In genomic region chr1:171294298-171295062, GRCm38 (mm10) we compare ENCODE assay signal across 8 mouse cellular contexts. TPM values are rescaled to one million over a fixed set of nuclear protein-coding genes. Genes with fewer than 3 reads are reported as not detected.
DNase-seq lines count a peak whose midpoint lies in the region; ATAC-seq and TF ChIP-seq lines count a peak whose summit lies in the region.

TSS of gene Ufc1 (minus strand) at chr1:171295024.

- peak; percentile 95 for DNase-seq in midbrain, postnatal 0 days (ENCODE audit: low spot score)
- peak; percentile 86 to 90 for DNase-seq in spleen, postnatal 10 days (ENCODE audit: low spot score in 2 of 2)

- H3K79me2 ChIP-seq in C2C12 (ENCODE audit: control insufficient read depth, insufficient read depth), result peaks cover 42% of the 10 kb centered on the region

- peaks cover 2% of the 10 kb centered on the region; the same call in 1 of the 2 replicates for H3K4me1 ChIP-seq in bone marrow macrophage, adult 2 months (ENCODE audit: control insufficient read depth, insufficient read depth, low read length)
- H3K4me1 ChIP-seq in heart, embryonic 11.5 days (ENCODE audit: control insufficient read depth, insufficient read depth, low read length), result peaks cover 8% of the 10 kb centered on the region
- H3K4me1 ChIP-seq in kidney, embryonic 15.5 days, result peaks cover 10% of the 10 kb centered on the region
- H3K4me1 ChIP-seq in limb, embryonic 15.5 days, result peaks cover 10% of the 10 kb centered on the region; the same call in 1 of the 2 replicates
- H3K4me1 ChIP-seq in midbrain, postnatal 0 days (ENCODE audit: insufficient read depth, low read length), result no peaks in the 10 kb centered on the region

- no peaks in the 10 kb centered on the region for H3K27me3 ChIP-seq in C2C12 (ENCODE audit: control insufficient read depth, insufficient read depth, insufficient read length)
- no peaks in the 10 kb centered on the region for H3K27me3 ChIP-seq in heart, embryonic 11.5 days (ENCODE audit: control insufficient read depth, insufficient read depth, low read length)
- peaks cover 19% of the 10 kb centered on the region for H3K27me3 ChIP-seq in kidney, embryonic 15.5 days
- H3K27me3 ChIP-seq in limb, embryonic 15.5 days, result peaks cover 9% of the 10 kb centered on the region
- H3K27me3 ChIP-seq in midbrain, postnatal 0 days (ENCODE audit: insufficient read depth, low read length), result peaks cover 12% of the 10 kb centered on the region

- under 1% methylated on average over 42 of the region's 42 CpGs for WGBS in heart, embryonic 11.5 days (ENCODE audit: insufficient replicate concordance)
- under 1% methylated on average over 42 of the region's 42 CpGs for WGBS in kidney, embryonic 15.5 days
- WGBS in limb, embryonic 15.5 days, result under 1% methylated on average over 42 of the region's 42 CpGs
- whole genome bisulfite sequencing in midbrain, postnatal 0 days, result under 1% methylated on average over 42 of the region's 42 CpGs

- H3K9me3 ChIP-seq in heart, embryonic 11.5 days (replicated peaks; ENCODE audit: control insufficient read depth, low read length), result no peaks in the 10 kb centered on the region
- H3K9me3 ChIP-seq in kidney, embryonic 15.5 days (replicated peaks), result no peaks in the 10 kb centered on the region
- no peaks in the 10 kb centered on the region for H3K9me3 ChIP-seq in limb, embryonic 15.5 days
- H3K9me3 ChIP-seq in midbrain, postnatal 0 days (ENCODE audit: low read length), result no peaks in the 10 kb centered on the region

- peak; percentile 96 for ATAC-seq in erythroblast, adult 5-6 weeks (replicated peaks; ENCODE audit: low FRiP score, poor library complexity, severe bottlenecking)
- peak; percentile 71 for ATAC-seq in heart, embryonic 11.5 days (replicated peaks; ENCODE audit: insufficient number of reproducible peaks, low FRiP score, low TSS enrichment)
- ATAC-seq in kidney, embryonic 15.5 days (replicated peaks; ENCODE audit: low FRiP score), result peak; percentile 83
- peak; percentile 81 for ATAC-seq in limb, embryonic 15.5 days (ENCODE audit: insufficient number of reproducible peaks, low FRiP score, low TSS enrichment, low read depth)
- ATAC-seq in midbrain, postnatal 0 days (ENCODE audit: low FRiP score), result peak; percentile 75

- peaks cover 2% of the 10 kb centered on the region for H3K36me3 ChIP-seq in C2C12 (ENCODE audit: control insufficient read depth, insufficient read depth)
- no peaks in the 10 kb centered on the region for H3K36me3 ChIP-seq in heart, embryonic 11.5 days (ENCODE audit: control insufficient read depth, insufficient read depth, low read length)
- peaks cover 16% of the 10 kb centered on the region for H3K36me3 ChIP-seq in kidney, embryonic 15.5 days
- peaks cover 6% of the 10 kb centered on the region for H3K36me3 ChIP-seq in limb, embryonic 15.5 days
- no peaks in the 10 kb centered on the region for H3K36me3 ChIP-seq in midbrain, postnatal 0 days (ENCODE audit: insufficient read depth, low read length)

- TF ChIP-seq CTCF in C2C12 (IDR thresholded peaks at IDR 0.05; ENCODE audit: control insufficient read depth, insufficient read depth, insufficient read length), result no peak
- TF ChIP-seq CTCF in bone marrow macrophage, adult 2 months (IDR thresholded peaks at IDR 0.05; ENCODE audit: low read depth, low read length), result no peak
- peak; percentile 58 for TF ChIP-seq CTCF in midbrain, postnatal 0 days (IDR thresholded peaks at IDR 0.05)

- H3K4me2 ChIP-seq in heart, embryonic 11.5 days, result peak within 1 kb of the TSS; percentile 91
- H3K4me2 ChIP-seq in kidney, embryonic 15.5 days, result peak within 1 kb of the TSS; percentile 73
- H3K4me2 ChIP-seq in limb, embryonic 15.5 days, result peak within 1 kb of the TSS; percentile 63
- peak within 1 kb of the TSS; percentile 68 for H3K4me2 ChIP-seq in midbrain, postnatal 0 days (ENCODE audit: low read depth, low read length, poor library complexity, severe bottlenecking)

- peak within 1 kb of the TSS; percentile 96 for H3K9ac ChIP-seq in heart, embryonic 11.5 days (ENCODE audit: low read depth, low read length)
- peak within 1 kb of the TSS; percentile 74 for H3K9ac ChIP-seq in kidney, embryonic 15.5 days
- H3K9ac ChIP-seq in limb, embryonic 15.5 days, result peak within 1 kb of the TSS; percentile 79
- peak within 1 kb of the TSS; percentile 94 for H3K9ac ChIP-seq in midbrain, postnatal 0 days (replicated peaks; ENCODE audit: low read length, poor library complexity, severe bottlenecking)

- TF ChIP-seq POLR2A in bone marrow macrophage, adult 2 months (IDR thresholded peaks at IDR 0.05; ENCODE audit: borderline replicate concordance, low read depth, low read length), result no peak

- peak within 1 kb of the TSS; percentile 80 for H3K4me3 ChIP-seq in C2C12 (ENCODE audit: insufficient read depth, poor library complexity, severe bottlenecking)
- H3K4me3 ChIP-seq in bone marrow macrophage, adult 2 months (ENCODE audit: insufficient read depth, low read length), result peak within 1 kb of the TSS; percentile 68
- peak within 1 kb of the TSS; percentile 82 for H3K4me3 ChIP-seq in heart, embryonic 11.5 days (ENCODE audit: low read depth, low read length)
- peak within 1 kb of the TSS; percentile 79 for H3K4me3 ChIP-seq in kidney, embryonic 15.5 days (replicated peaks)
- H3K4me3 ChIP-seq in limb, embryonic 15.5 days, result peak within 1 kb of the TSS; percentile 71
- peak within 1 kb of the TSS; percentile 66 for H3K4me3 ChIP-seq in midbrain, postnatal 0 days (ENCODE audit: low read depth, low read length)

- peak within 1 kb of the TSS; percentile 98 for H3ac ChIP-seq in C2C12 (ENCODE audit: control insufficient read depth, insufficient read length, low read depth)

- peaks cover 11% of the 10 kb centered on the region for H3K79me3 ChIP-seq in C2C12 (ENCODE audit: low read depth)

- H3K27ac ChIP-seq in bone marrow macrophage, adult 2 months (ENCODE audit: insufficient read depth, low read depth, low read length), result peak within 1 kb of the TSS; percentile 88
- peak within 1 kb of the TSS; percentile 95 for H3K27ac ChIP-seq in heart, embryonic 11.5 days (ENCODE audit: low read depth, low read length)
- peak within 1 kb of the TSS; percentile 96 for H3K27ac ChIP-seq in kidney, embryonic 15.5 days
- peak within 1 kb of the TSS; percentile 98 for H3K27ac ChIP-seq in limb, embryonic 15.5 days
- peak within 1 kb of the TSS; percentile 93 for H3K27ac ChIP-seq in midbrain, postnatal 0 days (ENCODE audit: low read depth, low read length)

TF ChIP-seq in C2C12, 6 proteins besides CTCF, POLR2A, EP300 and RAD21:
- TF ChIP-seq MYOD1 (IDR thresholded peaks at IDR 0.05; ENCODE audit: control insufficient read depth, insufficient read length, low read depth), result peak; percentile 11
- no peak for TF ChIP-seq MYOG (IDR thresholded peaks at IDR 0.05; ENCODE audit: control insufficient read depth, extremely low read depth, insufficient read length)

RNA-seq across cellular contexts. Expression of gene Ufc1, which starts in this region (rescaled TPM):
- 100 TPM for polyA plus RNA-seq in C2C12 (2012; fragmentation: generic; extraction: Trizol)
- 97.2 and 100 TPM in 2 replicates for polyA plus RNA-seq in bone marrow macrophage, adult 2 months (2012; ENCODE audit: insufficient read depth, insufficient read length, missing spikeins)
- total RNA-seq in erythroblast, adult 5-6 weeks (2015; ENCODE audit: low replicate concordance), result 23.4 and 28.6 TPM in 2 replicates
- 13.9 and 19.3 TPM in 2 replicates for total RNA-seq in erythroblast, adult 5-6 weeks (2017; ENCODE audit: low replicate concordance)
- polyA plus RNA-seq in heart, embryonic 11.5 days (2014; fragmentation: Nextera tagmentation; extraction: Ambion mirVana), result 90.3 and 92.9 TPM in 2 replicates
- 106 and 118 TPM in 2 replicates for polyA plus RNA-seq in kidney, embryonic 15.5 days (2015; fragmentation: Nextera tagmentation; extraction: Ambion mirVana)
- 113 and 116 TPM in 2 replicates for polyA plus RNA-seq in limb, embryonic 15.5 days (2015; fragmentation: Nextera tagmentation; extraction: Ambion mirVana)
- 83.7 and 87.9 TPM in 2 replicates for total RNA-seq in midbrain, postnatal 0 days (2014; rRNA removed)
- polyA plus RNA-seq in midbrain, postnatal 0 days (2015; fragmentation: Nextera tagmentation; extraction: Ambion mirVana), result 128 and 132 TPM in 2 replicates

Comparison
In these comparisons a context has a peak if more than half of its experiments do, and no peak if none do; other contexts are left out.
1. Peak in every context shown above with its lines: DNase-seq, ATAC-seq, H3K4me3 ChIP-seq and H3K27ac ChIP-seq.